Mouse (Mus musculus) fibroblast of lung, adult 2 months (primary cell): ENCODE results near the gene Tmem252.
A peak's percentile ranks its signal among the peaks of the same experiment; 100 is the strongest.
"Not testable (repeated sequence)": the region's sequence is repeated elsewhere in the genome, so short reads cannot be mapped to it uniquely, and the experiment has no call there.

ENCODE experiments used
- DNase-seq: peaks from one replicate; pipeline ENCODE4 v3.0.0-alpha.2; 2011; ENCODE audit warnings: low read depth

Gene Tmem252

DNA sequence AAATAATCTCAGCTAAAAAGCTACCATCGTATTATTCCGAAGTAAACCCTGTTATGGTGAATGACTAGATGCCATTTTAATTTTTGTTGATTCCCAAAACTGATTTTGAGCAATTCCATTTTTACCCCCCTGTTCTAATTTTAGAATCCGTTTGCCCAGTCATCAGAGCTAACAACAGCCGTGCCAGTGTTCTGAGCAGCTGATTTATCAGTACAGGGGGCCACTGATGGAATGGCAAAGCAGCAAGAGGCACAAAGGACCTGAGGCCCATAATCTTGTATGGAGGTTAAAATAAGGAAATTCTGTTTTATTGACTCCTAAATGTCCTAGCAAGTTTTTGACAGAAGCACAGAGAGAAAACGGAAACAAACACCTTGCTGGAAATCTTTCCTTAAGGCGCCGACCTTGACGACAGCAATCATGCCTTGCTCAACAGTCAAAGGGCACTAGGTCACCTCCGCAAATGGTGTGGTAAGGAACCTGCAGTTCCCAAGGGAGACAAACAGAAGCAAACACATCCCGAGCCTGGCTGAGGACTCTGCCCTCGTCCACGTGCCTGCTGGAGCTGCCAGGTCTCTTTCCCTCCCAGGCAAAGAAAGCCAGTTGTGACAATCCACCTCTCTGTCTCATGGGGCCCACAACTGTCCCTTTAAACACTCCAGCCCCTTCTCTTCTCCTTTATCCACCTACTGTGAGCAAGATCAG lies 9.4 kb downstream of the Tmem252 start:
- DNase-seq, result no peak

DNA sequence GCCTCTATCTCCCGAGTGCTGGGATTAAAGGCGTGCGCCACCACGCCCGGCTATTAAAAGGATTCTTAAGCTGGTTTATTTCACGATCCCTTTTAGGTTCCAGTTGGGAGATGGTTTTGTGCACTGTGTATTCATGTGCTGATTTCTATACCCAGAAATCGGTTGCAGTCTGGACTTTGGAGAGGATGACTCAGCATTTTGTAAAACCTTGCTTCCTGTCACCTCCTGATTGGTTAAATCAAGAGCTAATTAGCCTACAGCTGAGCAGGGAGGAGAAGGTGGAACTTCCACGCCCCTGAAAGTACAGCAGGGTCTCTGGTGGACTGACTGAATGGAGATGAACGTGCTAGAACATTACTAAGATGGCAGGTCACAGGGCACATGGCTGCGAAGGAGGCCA lies 12.6 kb downstream of the Tmem252 start:
- DNase-seq, result no peak

DNA sequence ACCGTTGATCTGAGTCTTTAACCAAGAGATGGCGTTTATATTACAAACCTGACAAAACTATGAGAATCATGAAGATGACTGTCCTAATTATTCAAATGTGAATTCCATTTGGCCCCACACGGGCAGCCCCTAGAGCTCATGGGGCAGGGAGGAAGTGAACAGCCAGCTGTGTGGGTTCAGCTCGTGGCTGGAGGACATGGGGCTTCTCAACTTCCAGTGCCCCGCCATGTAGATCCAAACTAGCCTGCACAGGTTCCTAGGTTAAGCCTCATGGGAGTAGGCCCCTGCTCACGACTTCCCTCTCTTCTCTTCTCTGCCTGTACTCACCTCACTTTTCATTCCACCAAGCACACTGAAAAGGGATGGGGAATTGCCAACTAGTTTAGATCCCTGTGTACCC lies 14.5 kb downstream of the Tmem252 start:
- DNase-seq, result no peak

DNA sequence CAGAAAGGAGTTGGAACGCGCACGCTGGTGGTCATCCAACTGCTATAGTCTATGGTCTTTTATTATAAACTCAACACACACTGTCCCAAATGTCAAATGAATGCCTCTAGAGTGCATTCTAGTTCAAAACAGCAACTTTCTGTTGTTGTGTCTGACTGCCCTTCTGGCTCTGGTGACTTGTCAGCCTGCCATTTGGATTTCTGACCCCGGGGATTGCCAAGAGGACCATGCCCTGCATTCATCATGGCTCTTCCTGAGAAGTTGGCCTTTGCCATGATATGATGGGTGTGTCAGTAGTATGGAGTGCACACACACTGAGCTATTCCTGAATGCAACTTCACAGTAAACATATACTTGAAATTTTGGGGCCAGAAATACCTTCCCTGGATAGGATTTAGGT lies 15.7 kb downstream of the Tmem252 start:
- no peak for DNase-seq

DNA sequence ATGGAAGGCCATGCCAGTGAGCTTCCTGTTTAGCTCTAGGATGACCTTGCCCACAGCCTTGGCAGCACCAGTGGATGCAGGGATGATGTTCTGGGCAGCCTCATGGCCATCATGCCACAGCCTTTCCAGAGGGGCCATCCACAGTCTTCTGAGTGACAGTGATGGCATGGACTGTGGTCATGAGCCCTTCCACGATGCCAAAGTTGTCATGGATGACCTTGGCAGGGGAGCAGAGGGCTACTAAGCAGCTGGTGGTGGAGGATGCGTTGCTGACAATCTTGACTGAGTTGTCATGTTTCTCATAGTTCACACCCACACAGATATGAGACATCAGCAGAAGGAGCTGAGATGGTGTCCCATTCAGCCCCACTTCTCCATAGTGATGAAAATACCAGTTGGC lies 18.9 kb downstream of the Tmem252 start:
- no peak for DNase-seq

DNA sequence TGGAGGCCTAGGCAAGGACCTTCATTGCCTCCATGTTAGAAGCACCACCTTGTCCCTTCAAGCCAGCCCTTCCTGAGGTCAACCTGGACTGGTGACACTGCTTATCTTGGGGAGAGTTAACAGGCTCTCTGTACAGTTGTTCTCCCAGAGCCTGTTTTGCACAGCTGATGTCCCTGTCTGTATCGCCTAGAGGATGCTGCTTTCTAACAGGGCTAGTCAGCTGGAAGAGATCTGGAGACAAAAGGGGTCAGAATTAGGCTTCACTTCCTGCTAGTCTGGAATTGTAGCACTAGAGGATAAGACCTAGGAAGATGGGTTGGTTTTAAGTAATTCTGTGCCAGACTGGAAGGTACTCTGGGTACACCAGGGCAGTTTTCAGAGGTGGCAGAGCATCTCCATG lies 24.1 kb downstream of the Tmem252 start:
- DNase-seq, result no peak

DNA sequence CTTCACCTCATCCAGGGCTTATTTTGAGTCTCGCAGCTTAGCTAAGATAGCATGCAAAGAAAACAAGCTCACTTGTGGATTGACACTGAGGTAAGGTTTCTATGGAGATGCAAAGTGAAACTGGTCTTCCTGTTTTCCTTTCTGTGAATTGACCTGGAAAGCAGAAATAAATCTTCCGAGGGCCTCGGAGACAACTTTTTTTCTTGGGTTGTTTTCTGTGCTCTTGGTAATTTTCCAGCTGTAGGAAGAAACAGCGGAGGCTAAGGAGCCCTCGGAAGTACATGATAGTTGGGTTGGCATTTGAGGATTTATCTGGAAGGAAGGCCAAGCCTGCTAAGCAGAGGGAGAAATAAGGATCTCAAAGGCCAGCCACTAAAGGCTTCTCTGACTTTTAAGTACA lies 24.8 kb downstream of the Tmem252 start:
- no peak for DNase-seq

DNA sequence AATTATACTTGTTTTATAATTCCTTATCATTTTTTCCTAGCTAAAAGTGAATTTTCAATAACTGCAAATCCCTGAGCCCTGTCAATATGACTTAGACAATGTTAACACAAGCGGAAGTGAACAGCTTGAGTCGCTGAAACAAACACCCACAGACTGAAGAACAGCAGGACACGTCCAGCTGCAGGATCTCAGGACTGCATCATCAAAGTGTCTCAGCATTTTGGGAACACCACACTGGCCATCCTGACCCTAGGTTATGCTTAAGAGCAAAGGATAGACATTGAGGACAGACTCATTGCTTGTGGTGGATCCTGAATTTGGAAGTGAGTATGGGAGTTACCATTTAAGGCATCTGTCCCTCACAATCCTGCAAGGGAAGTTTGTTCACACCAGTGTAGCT lies 25.4 kb downstream of the Tmem252 start:
- no peak for DNase-seq

DNA sequence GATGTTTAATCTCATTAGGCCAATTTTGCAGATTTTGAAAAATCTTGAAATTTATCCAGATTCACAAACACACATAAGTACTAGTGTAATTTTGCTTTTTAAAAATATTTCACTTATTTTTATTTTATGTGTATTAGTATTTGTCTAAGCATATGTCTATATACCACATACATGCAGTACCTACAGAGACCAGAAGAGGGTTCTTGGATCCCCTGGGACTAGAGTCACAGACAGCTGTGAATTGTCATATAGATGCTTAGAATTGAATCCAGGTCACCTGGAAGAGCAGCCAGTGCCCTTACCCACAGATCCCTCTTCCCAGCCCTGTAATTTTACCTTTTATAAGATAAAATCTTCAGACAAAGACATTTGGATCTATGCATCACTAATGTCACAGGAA lies 26.1 kb downstream of the Tmem252 start:
- no peak for DNase-seq

DNA sequence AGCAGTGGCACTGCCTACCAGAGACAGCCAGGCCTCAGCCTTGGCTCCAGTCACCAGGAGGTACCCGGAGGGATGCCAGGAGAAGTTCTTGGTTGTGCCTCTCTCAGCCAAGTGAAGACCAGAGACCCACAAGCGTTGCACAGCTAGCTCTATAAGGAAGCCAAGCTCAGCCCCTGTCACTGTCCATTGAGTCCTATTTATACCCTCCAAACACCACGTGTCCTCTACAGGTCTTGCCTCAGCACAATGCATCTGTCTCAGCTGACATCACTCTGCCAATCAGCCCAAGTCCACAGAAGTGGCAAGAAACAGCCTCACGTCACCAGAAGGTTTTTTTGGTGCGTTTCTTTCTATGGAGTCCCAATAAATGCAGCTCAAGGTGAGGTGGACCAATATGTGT lies 26.9 kb downstream of the Tmem252 start:
- no peak for DNase-seq

DNA sequence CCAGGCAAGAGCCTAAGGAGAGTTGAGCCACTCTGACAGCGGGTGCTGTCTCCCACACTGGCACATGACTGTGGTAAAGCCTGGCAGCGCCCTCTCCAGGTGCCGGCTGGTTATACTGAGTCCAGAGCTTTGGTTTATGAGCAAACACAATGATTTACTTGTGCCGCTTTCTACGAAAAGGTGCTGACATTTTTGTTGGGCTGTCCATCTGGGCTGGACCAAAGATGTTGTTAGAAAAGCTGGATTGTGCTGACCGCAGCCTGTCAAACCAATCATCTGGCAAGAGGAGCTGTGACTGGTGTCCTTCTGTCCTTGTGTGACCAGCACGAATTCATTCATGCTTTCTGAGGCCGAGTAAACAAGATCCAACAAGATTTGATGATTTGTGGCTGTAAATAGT lies 27.9 kb downstream of the Tmem252 start:
- no peak for DNase-seq

DNA sequence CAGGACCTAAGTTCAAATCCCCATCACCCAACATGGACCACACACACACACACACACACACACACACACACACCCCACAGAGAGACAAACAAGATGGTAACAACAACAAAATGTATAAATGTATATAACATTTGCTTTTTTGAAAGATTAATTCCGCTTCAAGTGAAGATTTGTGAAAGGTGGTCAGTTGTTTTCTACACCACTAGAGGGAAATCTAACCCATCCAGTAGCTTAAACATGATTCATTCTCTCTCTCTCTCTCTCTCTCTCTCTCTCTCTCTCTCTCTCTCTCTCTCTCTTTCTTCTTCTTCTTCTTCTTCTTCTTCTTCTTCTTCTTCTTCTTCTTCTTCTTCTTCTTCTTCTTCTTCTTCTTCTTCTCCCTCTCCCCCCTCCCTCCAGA lies 29.4 kb downstream of the Tmem252 start:
- DNase-seq, result not testable (repeated sequence)

DNA sequence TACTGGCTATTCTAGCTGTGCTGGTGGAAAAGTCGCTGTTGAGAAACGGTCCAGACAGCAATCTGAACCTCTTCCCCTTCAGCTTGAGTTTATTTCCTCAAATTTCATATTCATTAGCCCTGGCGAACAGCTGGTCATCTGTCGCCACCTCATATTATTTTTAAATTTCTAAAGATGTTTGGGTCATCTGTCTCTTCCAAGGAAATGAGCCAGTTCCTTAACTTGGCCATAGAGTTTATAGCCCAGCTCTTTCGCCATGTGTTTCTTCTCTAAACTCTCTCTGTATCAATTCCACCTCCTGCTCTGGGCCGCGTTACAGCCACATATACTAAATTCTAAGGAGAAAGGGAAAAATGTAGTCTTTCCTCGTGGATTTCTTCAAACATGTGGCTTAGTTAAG lies 29.9 kb downstream of the Tmem252 start:
- no peak for DNase-seq

DNA sequence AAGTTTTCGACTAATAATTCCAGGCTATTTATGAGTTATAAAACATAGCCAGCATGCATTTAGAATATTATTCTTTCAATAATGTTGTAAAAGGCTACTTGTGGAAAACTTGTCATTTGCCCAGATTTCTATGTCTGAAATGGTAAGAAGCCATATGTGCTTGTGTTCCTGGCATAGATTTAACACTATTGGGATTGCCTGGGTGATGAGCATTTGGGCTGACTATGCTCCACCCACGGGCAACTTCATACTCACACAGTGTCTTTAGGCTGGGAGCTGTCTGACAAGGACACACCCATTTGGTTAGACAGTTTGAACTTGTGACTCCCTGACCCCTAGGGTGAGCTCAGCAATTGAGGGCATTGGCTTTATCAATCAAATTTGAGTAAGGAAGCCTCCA lies 30.5 kb downstream of the Tmem252 start:
- no peak for DNase-seq

DNA sequence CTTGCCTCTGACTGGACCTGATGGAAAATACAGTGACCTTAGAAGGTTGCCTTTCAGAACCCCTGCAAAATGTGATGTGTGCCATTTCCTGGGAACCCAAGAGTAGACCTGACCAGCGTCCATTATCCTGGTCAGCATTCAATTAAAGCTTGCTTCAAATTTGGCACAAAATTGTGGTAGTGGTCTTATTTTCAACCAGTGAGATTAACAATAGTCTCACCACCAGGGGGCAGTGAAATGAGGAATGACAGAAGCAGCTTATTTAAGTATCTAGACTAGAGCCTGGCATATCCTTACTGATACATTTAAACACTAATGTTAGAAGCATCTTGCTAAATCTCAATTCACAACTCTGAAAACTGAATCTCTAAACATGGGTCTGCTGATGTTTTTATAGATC lies 31.6 kb downstream of the Tmem252 start:
- no peak for DNase-seq

DNA sequence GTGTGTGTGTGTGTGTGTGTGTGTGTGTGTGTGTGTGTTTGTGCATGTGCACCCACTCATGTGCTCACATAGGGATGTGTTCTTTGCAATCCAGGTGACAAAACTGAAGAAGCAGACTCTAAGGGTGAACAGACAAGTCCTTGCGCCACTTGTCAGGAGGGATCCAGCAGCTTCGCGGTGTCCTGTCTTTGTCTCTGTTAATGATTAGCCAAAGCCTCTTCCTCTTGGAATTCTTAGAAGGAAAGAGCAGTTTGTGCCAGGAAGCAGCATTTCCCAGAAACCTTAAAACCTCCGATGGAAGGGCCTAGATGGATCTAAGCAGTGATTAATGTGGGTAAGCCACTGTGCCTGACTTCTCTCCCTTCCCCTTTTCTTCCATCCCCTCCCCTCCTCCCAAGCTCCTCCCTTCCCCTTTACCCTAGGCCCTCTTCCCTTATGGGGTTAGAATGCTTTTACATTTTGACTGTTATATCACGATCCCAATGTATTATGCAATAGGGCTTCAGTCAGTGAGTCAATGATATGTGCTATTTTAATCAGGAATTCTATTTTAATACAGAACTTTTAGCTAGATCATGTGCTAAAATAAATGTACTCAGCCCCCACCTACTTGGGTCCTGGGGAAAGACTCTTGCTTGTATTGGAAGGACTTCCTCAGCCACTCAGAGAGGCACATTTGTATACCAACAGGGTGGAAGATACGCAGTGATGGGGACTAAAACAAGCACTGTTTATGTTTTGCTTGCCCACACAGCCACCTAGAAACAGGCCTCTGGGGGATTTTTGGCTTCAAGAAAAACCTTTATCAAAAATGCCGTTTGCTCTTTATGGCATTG lies 33.5 kb downstream of the Tmem252 start:
- DNase-seq, result no peak

DNA sequence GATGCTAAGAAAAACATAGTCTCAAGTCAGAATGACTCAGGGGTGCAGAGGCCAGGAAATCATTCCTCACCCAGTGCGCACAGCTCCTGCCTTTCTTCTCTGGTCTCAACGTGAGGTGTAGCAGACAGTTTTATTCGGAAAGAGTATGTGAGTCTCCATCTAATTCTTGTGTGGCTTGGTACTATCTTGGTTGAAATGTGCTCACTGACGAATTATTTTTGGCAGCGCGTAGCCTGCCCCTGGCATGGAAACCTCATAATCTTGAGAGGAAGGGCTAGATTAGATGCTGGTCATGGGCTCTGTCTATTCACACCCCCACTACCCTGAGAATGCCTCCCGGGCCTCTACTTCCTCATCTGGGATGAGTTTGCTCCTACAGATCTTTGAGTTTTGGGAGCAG lies 34.2 kb downstream of the Tmem252 start:
- no peak for DNase-seq

DNA sequence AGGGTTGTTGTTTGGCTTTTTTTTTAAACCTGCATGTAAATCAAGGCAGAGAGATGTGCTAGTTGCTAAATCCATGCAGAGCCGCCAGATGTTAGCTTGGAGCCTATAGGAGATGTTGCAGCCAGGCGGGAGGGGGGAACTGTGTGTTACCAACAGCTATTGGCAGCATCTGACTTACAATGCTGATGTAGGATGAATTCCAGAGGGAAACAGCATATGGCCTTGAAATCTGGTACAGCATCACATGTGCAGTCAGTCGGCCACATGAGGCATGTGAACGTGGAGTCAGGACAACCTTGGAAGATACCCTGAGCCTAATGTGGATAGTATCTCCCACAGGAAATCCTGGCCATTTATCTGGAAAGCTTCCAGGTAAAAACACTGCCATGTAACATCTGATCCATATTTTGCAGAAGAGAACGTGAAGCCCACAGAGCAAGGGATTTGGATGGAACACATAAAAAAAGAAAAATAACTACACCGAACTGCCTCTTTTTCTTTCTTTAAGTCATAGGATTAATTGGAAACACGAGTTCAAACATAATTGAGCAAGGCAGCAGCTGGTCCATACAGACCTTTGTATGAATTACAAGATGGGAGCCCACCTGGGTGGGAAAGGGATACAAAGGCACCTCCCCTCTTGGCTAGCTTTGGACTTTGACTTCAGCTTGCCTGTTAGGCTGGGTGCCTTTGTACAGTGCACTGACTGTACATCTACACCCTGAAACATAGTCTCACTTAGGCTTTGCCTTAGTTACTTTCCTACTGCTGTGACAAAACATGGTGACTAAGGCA lies 42.7 kb downstream of the Tmem252 start:
- no peak for DNase-seq

DNA sequence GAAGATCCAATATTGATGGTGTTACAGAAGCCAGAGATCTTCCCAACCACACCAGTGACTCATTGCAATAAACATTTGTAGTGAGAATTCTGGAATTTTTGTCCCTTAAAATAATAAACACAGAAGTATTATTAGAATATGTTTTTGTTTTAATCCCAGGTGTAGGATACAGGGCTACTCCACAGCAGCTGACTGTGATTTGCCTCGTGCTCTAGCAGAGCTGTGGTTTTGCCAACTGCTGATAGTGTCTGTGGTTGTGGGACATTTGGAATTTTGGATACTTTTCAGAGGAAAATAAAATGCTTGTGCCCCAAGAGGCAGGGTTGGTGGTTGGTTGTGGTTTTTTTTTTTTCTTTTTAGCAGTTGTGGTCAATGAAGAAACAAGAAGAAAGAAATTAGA lies 44.2 kb downstream of the Tmem252 start:
- DNase-seq, result no peak

DNA sequence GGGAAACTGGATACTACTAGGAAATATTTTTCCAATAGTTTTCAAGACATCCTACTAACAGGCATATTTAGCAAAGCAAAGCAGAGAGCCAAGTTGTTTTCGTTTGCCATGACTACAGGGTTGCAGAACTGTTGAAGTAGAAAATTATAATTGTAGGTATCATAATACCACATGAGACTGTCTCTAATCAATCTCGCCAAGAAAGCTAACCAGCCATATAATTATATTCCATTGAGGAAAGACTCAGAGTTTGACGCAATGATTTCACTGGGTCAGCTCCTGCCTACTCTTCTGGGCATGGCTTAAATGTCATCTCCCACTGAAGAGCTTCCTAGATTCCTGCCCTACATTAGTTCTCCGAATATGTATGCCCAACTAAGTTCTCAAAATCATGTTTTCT lies 45.7 kb downstream of the Tmem252 start:
- DNase-seq, result no peak

DNA sequence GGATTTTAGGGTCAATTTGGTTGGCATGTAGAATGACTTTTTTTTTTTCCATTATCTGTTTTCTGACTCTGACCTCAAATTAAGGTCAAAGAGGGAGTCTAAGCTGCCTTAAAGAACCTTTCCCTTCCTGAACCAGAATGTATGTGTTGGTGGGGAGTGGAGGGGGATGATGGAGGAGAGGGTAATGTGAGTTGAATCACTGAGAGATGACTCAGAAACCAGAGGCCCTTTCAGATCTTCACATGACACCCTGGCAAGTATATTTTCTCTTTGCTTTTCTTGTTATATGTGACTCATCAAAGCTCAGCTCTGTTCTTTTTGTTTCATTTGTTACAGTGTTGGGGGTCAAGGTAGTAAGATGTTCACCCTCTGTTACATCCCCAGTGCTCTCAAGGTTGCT lies 46.6 kb downstream of the Tmem252 start:
- no peak for DNase-seq

DNA sequence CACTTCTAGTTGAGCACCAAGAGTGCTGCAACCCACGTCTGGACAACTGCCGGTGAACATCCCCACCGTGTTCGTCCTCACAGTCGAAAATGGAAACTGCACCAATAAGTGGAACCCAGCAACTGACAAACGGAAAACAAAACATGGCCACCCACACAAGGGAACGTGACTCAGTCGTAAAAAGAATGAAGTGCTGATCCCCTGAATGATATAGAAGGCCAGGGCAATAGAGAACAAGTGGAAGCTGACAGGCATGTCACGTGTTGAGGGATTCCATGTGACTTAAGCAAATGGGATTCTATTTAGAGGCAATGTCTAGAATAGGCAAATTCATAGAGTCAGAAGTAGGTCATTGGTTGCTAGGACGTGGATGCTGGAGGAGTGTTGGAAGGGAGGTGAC lies 50.6 kb downstream of the Tmem252 start:
- no peak for DNase-seq

DNA sequence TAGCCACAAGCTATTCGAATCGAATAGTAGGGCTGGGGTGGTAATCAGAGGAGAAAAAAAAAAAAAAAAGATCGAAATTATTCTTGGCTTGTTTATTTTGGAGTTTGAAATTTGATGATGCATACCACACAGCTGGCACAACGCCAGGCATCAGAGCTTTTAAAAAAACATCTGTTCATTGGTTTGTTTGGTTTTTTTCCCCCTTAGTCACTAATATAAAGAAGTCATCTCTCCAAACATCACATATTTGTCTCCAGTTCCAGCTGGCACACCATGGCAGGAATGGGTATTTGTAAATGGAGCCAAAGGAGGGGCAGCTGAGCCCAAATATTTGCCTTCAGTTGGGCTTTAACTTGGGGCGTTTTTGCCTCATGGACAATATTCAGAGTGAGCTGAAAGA lies 56.9 kb downstream of the Tmem252 start:
- peak; percentile 84 for DNase-seq
